Mouse (Mus musculus): ENCODE results near the gene Hsd11b2.

DNA sequence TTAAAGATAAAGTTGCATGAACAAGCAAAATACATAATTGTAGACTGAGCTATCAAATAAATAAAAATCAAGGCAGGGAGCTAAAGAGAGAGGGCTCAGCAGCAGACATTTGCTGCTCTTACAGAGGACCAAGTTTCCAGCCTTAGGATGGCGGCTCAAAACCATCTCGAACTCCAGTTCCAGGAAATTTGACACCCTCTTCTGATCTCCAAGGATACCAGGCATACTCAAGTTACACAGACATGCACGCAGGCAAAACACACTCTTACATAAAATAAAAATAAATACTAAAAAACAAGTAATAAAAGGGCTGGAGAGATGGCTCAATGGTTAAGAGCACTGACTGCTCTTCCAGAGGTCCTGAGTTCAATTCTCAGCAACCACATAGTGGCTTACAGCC, 25.1 kb upstream of the Hsd11b2 start:
- TF ChIP-seq POLR2A (IDR thresholded peaks at IDR 0.05; ENCODE audit: borderline replicate concordance, insufficient read depth, low read length) (no peak), CTCF (IDR thresholded peaks at IDR 0.05; ENCODE audit: borderline replicate concordance, insufficient read depth, low read depth, low read length) (no peak)

Measured in cerebellum, adult 2 months (tissue).